Mouse (Mus musculus) ES-E14 (cell line): Measurements from ENCODE around the gene Borcs5. TPM values are rescaled to one million over a fixed set of nuclear protein-coding genes. Genes with fewer than 3 reads are reported as not detected.

ENCODE experiments used
- DNase-seq: peaks from one replicate; pipeline ENCODE4 v3.0.0-alpha.2; 2013; ENCODE audit warnings: low read depth, low spot score
- H3K27ac ChIP-seq: 2 replicates; pipeline ENCODE4 v1.5.1; 2012; ENCODE audit warnings: low read depth, mild to moderate bottlenecking, low read length, moderate library complexity, mixed read lengths; ENCODE audit not compliant: poor library complexity, insufficient read depth, severe bottlenecking
- H3K36me3 ChIP-seq: 2 replicates; pipeline ENCODE4 v1.6.1; 2012; ENCODE audit warnings: mild to moderate bottlenecking, low read length, moderate library complexity, mixed read lengths; ENCODE audit not compliant: control insufficient read depth, poor library complexity, insufficient read depth, severe bottlenecking
- H3K4me1 ChIP-seq, 2 experiments: fragments of 150-350 bp in 1 of 2; sonication (generic) in 1 of 2; 2 replicates each; pipeline ENCODE4 v1.6.1; 2012; ENCODE audit warnings: low read length in 2 of 2, mild to moderate bottlenecking in 1 of 2, mixed read lengths in 1 of 2; ENCODE audit not compliant: control insufficient read depth in 2 of 2, insufficient read depth in 2 of 2, poor library complexity in 1 of 2
- H3K4me3 ChIP-seq, 2 experiments: fragments of 150-350 bp in 1 of 2; sonication (generic) in 1 of 2; 2 replicates each; pipeline ENCODE4 v1.5.1; 2012; ENCODE audit warnings: low read length in 2 of 2, low read depth in 1 of 2, mild to moderate bottlenecking in 1 of 2, mixed read lengths in 1 of 2; ENCODE audit not compliant: insufficient read depth in 1 of 2, poor library complexity in 1 of 2, severe bottlenecking in 1 of 2
- H3K9ac ChIP-seq: 2 replicates; pipeline ENCODE4 v1.6.1; 2012; ENCODE audit warnings: low read depth, mild to moderate bottlenecking, low read length, mixed read lengths; ENCODE audit not compliant: poor library complexity, insufficient read depth, severe bottlenecking
- H3K9me3 ChIP-seq: fragments of 150-350 bp; sonication (generic); 2 replicates; pipeline ENCODE4 v1.6.1; 2012; ENCODE audit warnings: low read depth, mild to moderate bottlenecking, low read length; ENCODE audit not compliant: control insufficient read depth, insufficient read depth
- CHD2 ChIP-seq: IDR thresholded peaks from 2 replicates; pipeline ENCODE4 v1.6.1; 2014; ENCODE audit warnings: mild to moderate bottlenecking, low read depth, low read length, inconsistent platforms
- HCFC1 ChIP-seq: IDR thresholded peaks from 2 replicates; pipeline ENCODE4 v1.6.1; 2012; ENCODE audit warnings: low read length, inconsistent platforms, borderline replicate concordance; ENCODE audit not compliant: insufficient read depth
- MAFK ChIP-seq: IDR thresholded peaks from 2 replicates; pipeline ENCODE4 v1.6.1; 2014; ENCODE audit warnings: mild to moderate bottlenecking, low read depth, low read length, inconsistent platforms; ENCODE audit not compliant: insufficient read depth
- ZC3H11A ChIP-seq: IDR thresholded peaks from 2 replicates; pipeline ENCODE4 v1.6.1; 2012; ENCODE audit warnings: low read depth, mild to moderate bottlenecking, inconsistent platforms, low read length, borderline replicate concordance
- ZNF384 ChIP-seq: IDR thresholded peaks from 2 replicates; pipeline ENCODE4 v1.6.1; 2012; ENCODE audit warnings: low read depth, low read length, inconsistent platforms
- in situ Hi-C, 2 experiments: fragments of 600-800 bp; cut with MboI; formaldehyde crosslinking; loops; one replicate each; pipeline ENCODE4 v1.15.1; 2025; ENCODE audit warnings: low sequenced_read_pairs in 2 of 2, inconsistent platforms in 1 of 2; ENCODE audit not compliant: unreplicated experiment in 2 of 2
- total RNA-seq: library from RNA; depleted of rRNA; stranded (reverse); fragments of 300-350 nt; gene quantifications from 2 replicates; pipeline ENCODE4 v1.2.3, GENCODE M21; 2012

Borcs5 gene
- total RNA-seq, 1 experiment, result 10.1 TPM

- DNase-seq, result no peak
- no peaks in the 10 kb centered on the region for H3K9me3 ChIP-seq
Observed at GRCm38 (mm10) chr6:134601130-134601529, 38.2 kb upstream of the Borcs5 start.

GRCm38 (mm10) chr6:134601766-134602165, 37.5 kb upstream of the Borcs5 start:
- in situ Hi-C loops, result loop anchor here in 1 of 2 experiments (25.0 kb wide), 1 partner anchor 164 kb away; no protein-coding TSS in a partner anchor
- Histone ChIP-seq H3K9me3 (no peaks in the 10 kb centered on the region), H3K27ac (no peak overlapping the region), H3K36me3 (no peaks in the 10 kb centered on the region), H3K4me3 (no peak overlapping the region), H3K9ac (no peak overlapping the region), H3K4me1 (0 out of 4 replicates have a peak, but pooled peaks cover 0 to 2% of the 10 kb centered on the region in 2 experiments)
- no peak for TF ChIP-seq CHD2
- no peak for TF ChIP-seq ZC3H11A
- no peak for TF ChIP-seq HCFC1
- no peak for TF ChIP-seq MAFK
- no peak for TF ChIP-seq ZNF384
- no peak for DNase-seq

More at GRCm38 (mm10) chr6:134601130-134601529, 38.2 kb upstream of the Borcs5 start:
- no peak overlapping the region for H3K27ac ChIP-seq
- no peaks in the 10 kb centered on the region for H3K36me3 ChIP-seq
- H3K4me1 ChIP-seq, result no peaks in the 10 kb centered on the region
- no peak for TF ChIP-seq HCFC1
- TF ChIP-seq ZC3H11A, result no peak
- TF ChIP-seq ZNF384, result no peak
- no peak for TF ChIP-seq CHD2
- TF ChIP-seq MAFK, result no peak
- H3K9ac ChIP-seq, result no peak overlapping the region
- in situ Hi-C loops, result loop anchor here in 1 of 2 experiments (25.0 kb wide), 1 partner anchor 164 kb away; no protein-coding TSS in a partner anchor
- H3K4me3 ChIP-seq, result no peak overlapping the region

- no peak for DNase-seq
- in situ Hi-C loops, result loop anchor here in 1 of 2 experiments (25.0 kb wide), 1 partner anchor 165 kb away; no protein-coding TSS in a partner anchor
- no peak overlapping the region for H3K4me3 ChIP-seq
- H3K27ac ChIP-seq, result no peak overlapping the region
- no peak for TF ChIP-seq HCFC1
- no peak for TF ChIP-seq ZNF384
- no peak for TF ChIP-seq MAFK
- no peak for TF ChIP-seq ZC3H11A
- no peak for TF ChIP-seq CHD2
- H3K36me3 ChIP-seq, result no peaks in the 10 kb centered on the region
- no peak overlapping the region for H3K9ac ChIP-seq
- H3K4me1 ChIP-seq, result 0 out of 4 replicates have a peak, but pooled peaks cover 0 to 2% of the 10 kb centered on the region in 2 experiments
- H3K9me3 ChIP-seq, result no peaks in the 10 kb centered on the region
Observed at GRCm38 (mm10) chr6:134602371-134603003, 36.8 kb upstream of the Borcs5 start.

GRCm38 (mm10) chr6:134605196-134605595, 34.1 kb upstream of the Borcs5 start:
- no peaks in the 10 kb centered on the region for H3K9me3 ChIP-seq
- in situ Hi-C loops, result loop anchor here in 1 of 2 experiments (25.0 kb wide), 1 partner anchor 168 kb away; no protein-coding TSS in a partner anchor
- no peaks in the 10 kb centered on the region for H3K36me3 ChIP-seq
- H3K27ac ChIP-seq, result no peak overlapping the region
- DNase-seq, result no peak
- H3K9ac ChIP-seq, result no peak overlapping the region
- TF ChIP-seq ZC3H11A (no peak), ZNF384 (no peak), HCFC1 (no peak), CHD2 (no peak), MAFK (no peak)
- peaks cover 0 to 2% of the 10 kb centered on the region in 2 experiments; a peak in 2 of 4 replicates for H3K4me1 ChIP-seq
- no peak overlapping the region for H3K4me3 ChIP-seq
